Mouse (Mus musculus): ENCODE measurements around the gene Tbr1. TPM values are rescaled to one million over a fixed set of nuclear protein-coding genes. Genes with fewer than 3 reads are reported as not detected.

Tbr1 gene
- polyA plus RNA-seq, 1 experiment from 2014 or later = not detected

DNA sequence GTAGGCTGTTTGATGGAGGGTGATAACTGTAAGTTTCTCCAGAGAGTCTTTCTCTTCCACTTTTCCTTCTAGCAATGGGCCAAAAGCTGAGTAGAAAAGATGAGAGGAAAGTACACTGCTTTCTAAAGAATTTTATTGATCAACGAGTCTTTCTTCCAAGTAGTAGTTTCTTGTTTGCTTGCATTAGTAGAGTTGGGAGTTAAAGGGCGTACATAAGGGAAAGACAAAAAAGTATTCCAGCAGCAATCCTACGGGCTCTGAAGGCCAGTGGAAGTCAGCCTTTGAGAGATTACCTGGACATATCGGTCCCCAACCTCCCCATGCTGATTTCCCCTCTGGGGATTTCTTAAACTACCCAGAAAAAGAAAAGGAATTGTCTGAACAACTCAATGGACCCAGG is 8.0 kb downstream of the Tbr1 start:
- no peak for ATAC-seq
- no peak for TF ChIP-seq CTCF (IDR thresholded peaks at IDR 0.05; ENCODE audit: low read depth)
- peaks cover 5% of the 10 kb centered on the region; the same call in 1 of the 2 replicates for H3K4me1 ChIP-seq (replicated peaks; ENCODE audit: control insufficient read depth, insufficient read depth, low read length)
- H3K9me3 ChIP-seq (ENCODE audit: control insufficient read depth) = no peaks in the 10 kb centered on the region
- no peak overlapping the region for H3K9ac ChIP-seq (ENCODE audit: low read depth, low read length)
- no peak overlapping the region for H3K4me2 ChIP-seq (replicated peaks; ENCODE audit: low read depth)
- H3K36me3 ChIP-seq (ENCODE audit: control insufficient read depth, insufficient read depth) = no peaks in the 10 kb centered on the region
- H3K27me3 ChIP-seq (replicated peaks; ENCODE audit: control insufficient read depth, insufficient read depth, low read length) = peaks cover 88% of the 10 kb centered on the region
- WGBS = 46% methylated on average over 4 of the region's 4 CpGs
- H3K4me3 ChIP-seq (ENCODE audit: low read depth, low read length) = no peak overlapping the region
- H3K27ac ChIP-seq (ENCODE audit: low read depth, low read length) = no peak overlapping the region

DNA sequence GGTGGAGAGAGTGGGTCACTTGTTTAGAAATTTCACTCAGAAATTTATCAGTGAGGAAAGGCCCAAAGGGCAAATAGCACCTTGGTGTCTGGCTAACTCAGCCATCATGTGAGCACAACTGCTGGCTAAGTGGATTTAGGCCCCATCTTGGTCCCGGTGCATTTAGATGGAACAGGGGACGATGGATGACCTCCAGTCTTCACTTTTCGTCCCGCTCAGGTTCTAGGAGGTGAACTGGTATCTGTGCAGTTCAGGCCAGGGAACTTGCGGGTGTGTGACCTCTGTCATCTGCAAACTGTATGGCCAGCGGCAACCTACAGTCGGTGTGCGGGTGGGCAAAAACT is 8.4 kb downstream of the Tbr1 start:
- Histone ChIP-seq H3K4me1 (replicated peaks; ENCODE audit: control insufficient read depth, insufficient read depth, low read length) (peaks cover 5% of the 10 kb centered on the region; the same call in 1 of the 2 replicates), H3K27me3 (replicated peaks; ENCODE audit: control insufficient read depth, insufficient read depth, low read length) (peaks cover 92% of the 10 kb centered on the region), H3K4me2 (replicated peaks; ENCODE audit: low read depth) (peak overlapping the region; percentile 84), H3K36me3 (ENCODE audit: control insufficient read depth, insufficient read depth) (no peaks in the 10 kb centered on the region), H3K9ac (ENCODE audit: low read depth, low read length) (no peak overlapping the region), H3K27ac (ENCODE audit: low read depth, low read length) (no peak overlapping the region), H3K9me3 (ENCODE audit: control insufficient read depth) (no peaks in the 10 kb centered on the region), H3K4me3 (ENCODE audit: low read depth, low read length) (peak overlapping the region; percentile 46; the same call in 1 of the 2 replicates)
- WGBS = 33% methylated on average over 8 of the region's 8 CpGs
- no peak for TF ChIP-seq CTCF (IDR thresholded peaks at IDR 0.05; ENCODE audit: low read depth)
- no peak for ATAC-seq

GRCm38 (mm10) chr2:61811507-61812421 is 9.0 kb downstream of the Tbr1 start:
- ATAC-seq = peak; percentile 62
- WGBS = under 1% methylated on average over 121 of the region's 121 CpGs
- H3K9ac ChIP-seq (ENCODE audit: low read depth, low read length) = peak overlapping the region; percentile 28; the same call in 1 of the 2 replicates
- H3K9me3 ChIP-seq (ENCODE audit: control insufficient read depth) = no peaks in the 10 kb centered on the region
- TF ChIP-seq CTCF (IDR thresholded peaks at IDR 0.05; ENCODE audit: low read depth) = peak; percentile 34
- H3K4me1 ChIP-seq (replicated peaks; ENCODE audit: control insufficient read depth, insufficient read depth, low read length) = peaks cover 5% of the 10 kb centered on the region; the same call in 1 of the 2 replicates
- no peak overlapping the region for H3K27ac ChIP-seq (ENCODE audit: low read depth, low read length)
- peak overlapping the region; percentile 84 for H3K4me2 ChIP-seq (replicated peaks; ENCODE audit: low read depth)
- no peaks in the 10 kb centered on the region for H3K36me3 ChIP-seq (ENCODE audit: control insufficient read depth, insufficient read depth)
- peak overlapping the region; percentile 46 for H3K4me3 ChIP-seq (ENCODE audit: low read depth, low read length)
- peaks cover 95% of the 10 kb centered on the region for H3K27me3 ChIP-seq (replicated peaks; ENCODE audit: control insufficient read depth, insufficient read depth, low read length)

- WGBS = 4% methylated on average over 12 of the region's 12 CpGs
- peak overlapping the region; percentile 84 for H3K4me2 ChIP-seq (replicated peaks; ENCODE audit: low read depth)
- TF ChIP-seq CTCF (IDR thresholded peaks at IDR 0.05; ENCODE audit: low read depth) = no peak
- no peak overlapping the region for H3K9ac ChIP-seq (ENCODE audit: low read depth, low read length)
- H3K4me3 ChIP-seq (ENCODE audit: low read depth, low read length) = peak overlapping the region; percentile 46
- no peaks in the 10 kb centered on the region for H3K9me3 ChIP-seq (ENCODE audit: control insufficient read depth)
- H3K36me3 ChIP-seq (ENCODE audit: control insufficient read depth, insufficient read depth) = no peaks in the 10 kb centered on the region
- peaks cover 5% of the 10 kb centered on the region; the same call in 1 of the 2 replicates for H3K4me1 ChIP-seq (replicated peaks; ENCODE audit: control insufficient read depth, insufficient read depth, low read length)
- H3K27me3 ChIP-seq (replicated peaks; ENCODE audit: control insufficient read depth, insufficient read depth, low read length) = peaks cover 94% of the 10 kb centered on the region
- ATAC-seq = no peak
- no peak overlapping the region for H3K27ac ChIP-seq (ENCODE audit: low read depth, low read length)
Measured at GRCm38 (mm10) chr2:61812536-61812935, 9.8 kb downstream of the Tbr1 start.

- WGBS = 8% methylated on average over 6 of the region's 6 CpGs
- no peaks in the 10 kb centered on the region for H3K36me3 ChIP-seq (ENCODE audit: control insufficient read depth, insufficient read depth)
- H3K4me1 ChIP-seq (replicated peaks; ENCODE audit: control insufficient read depth, insufficient read depth, low read length) = peaks cover 5% of the 10 kb centered on the region; the same call in 1 of the 2 replicates
- no peak for ATAC-seq
- no peak overlapping the region for H3K27ac ChIP-seq (ENCODE audit: low read depth, low read length)
- H3K9me3 ChIP-seq (ENCODE audit: control insufficient read depth) = no peaks in the 10 kb centered on the region
- peaks cover 92% of the 10 kb centered on the region for H3K27me3 ChIP-seq (replicated peaks; ENCODE audit: control insufficient read depth, insufficient read depth, low read length)
- H3K4me2 ChIP-seq (replicated peaks; ENCODE audit: low read depth) = no peak overlapping the region
- no peak for TF ChIP-seq CTCF (IDR thresholded peaks at IDR 0.05; ENCODE audit: low read depth)
- H3K4me3 ChIP-seq (ENCODE audit: low read depth, low read length) = 0 out of 2 replicates have a peak overlapping the region, but pooled peaks have one; percentile 46
- no peak overlapping the region for H3K9ac ChIP-seq (ENCODE audit: low read depth, low read length)
Measured at GRCm38 (mm10) chr2:61813106-61813505, 10.4 kb downstream of the Tbr1 start.

- H3K27ac ChIP-seq (ENCODE audit: low read depth, low read length) = no peak overlapping the region
- no peaks in the 10 kb centered on the region for H3K36me3 ChIP-seq (ENCODE audit: control insufficient read depth, insufficient read depth)
- H3K4me1 ChIP-seq (replicated peaks; ENCODE audit: control insufficient read depth, insufficient read depth, low read length) = peaks cover 5% of the 10 kb centered on the region; the same call in 1 of the 2 replicates
- no peaks in the 10 kb centered on the region for H3K9me3 ChIP-seq (ENCODE audit: control insufficient read depth)
- H3K4me2 ChIP-seq (replicated peaks; ENCODE audit: low read depth) = no peak overlapping the region
- H3K27me3 ChIP-seq (replicated peaks; ENCODE audit: control insufficient read depth, insufficient read depth, low read length) = peaks cover 94% of the 10 kb centered on the region
- no peak for TF ChIP-seq CTCF (IDR thresholded peaks at IDR 0.05; ENCODE audit: low read depth)
- WGBS = 14% methylated on average over 1 of the region's 1 CpGs
- H3K9ac ChIP-seq (ENCODE audit: low read depth, low read length) = no peak overlapping the region
- ATAC-seq = no peak
- no peak overlapping the region for H3K4me3 ChIP-seq (ENCODE audit: low read depth, low read length)
Measured at GRCm38 (mm10) chr2:61813521-61813920, 10.8 kb downstream of the Tbr1 start.

All from intestine, postnatal 0 days (tissue).